Mouse (Mus musculus) spleen, adult 18-20 months (tissue): ENCODE measurements around the gene Aven.

Source experiments
- DNase-seq, 2 experiments: peaks; one replicate each; pipeline ENCODE4 v3.0.0; 2022; ENCODE audit warnings: mixed read lengths in 2 of 2

The Aven gene

GRCm38 (mm10) chr2:112566290-112567085, 73.7 kb downstream of the Aven start:
- DNase-seq, result no peak

- DNase-seq, result no peak
These were observed 75.0 kb downstream of the Aven start for GRCm38 (mm10) chr2:112567786-112568185.

- no peak for DNase-seq
These were observed 98.2 kb downstream of the Aven start for GRCm38 (mm10) chr2:112590985-112591384.

- no peak for DNase-seq
These were observed 98.7 kb downstream of the Aven start for GRCm38 (mm10) chr2:112591451-112591871.

GRCm38 (mm10) chr2:112593322-112593721, 100.6 kb downstream of the Aven start:
- DNase-seq, result no peak

- DNase-seq, result no peak
These were observed 101.0 kb downstream of the Aven start for GRCm38 (mm10) chr2:112593781-112594180.

GRCm38 (mm10) chr2:112595807-112596206, 103.0 kb downstream of the Aven start:
- no peak for DNase-seq

GRCm38 (mm10) chr2:112596415-112596814, 103.7 kb downstream of the Aven start:
- no peak for DNase-seq

GRCm38 (mm10) chr2:112597064-112597463, 104.3 kb downstream of the Aven start:
- DNase-seq, result no peak

- DNase-seq, result no peak
These were observed 107.5 kb downstream of the Aven start for GRCm38 (mm10) chr2:112600222-112600621.

- DNase-seq, result no peak
These were observed 109.7 kb downstream of the Aven start for GRCm38 (mm10) chr2:112602487-112602886.

GRCm38 (mm10) chr2:112606536-112606935, 113.8 kb downstream of the Aven start:
- DNase-seq, result no peak

GRCm38 (mm10) chr2:112612628-112613027, 119.9 kb downstream of the Aven start:
- DNase-seq, result no peak

GRCm38 (mm10) chr2:112614375-112614774, 121.6 kb downstream of the Aven start:
- DNase-seq, result no peak

- DNase-seq, result no peak
These were observed 124.4 kb downstream of the Aven start for GRCm38 (mm10) chr2:112617206-112617605.

- no peak for DNase-seq
These were observed 132.4 kb downstream of the Aven start for GRCm38 (mm10) chr2:112625156-112625555.

GRCm38 (mm10) chr2:112630669-112631068, 137.9 kb downstream of the Aven start:
- no peak for DNase-seq

- no peak for DNase-seq
These were observed 139.8 kb downstream of the Aven start for GRCm38 (mm10) chr2:112632536-112632935.

- DNase-seq, result no peak
These were observed 144.4 kb downstream of the Aven start for GRCm38 (mm10) chr2:112637206-112637605.

- no peak for DNase-seq
These were observed 161.1 kb downstream of the Aven start for GRCm38 (mm10) chr2:112653836-112654235.

GRCm38 (mm10) chr2:112656131-112656530, 163.4 kb downstream of the Aven start:
- DNase-seq, result no peak

GRCm38 (mm10) chr2:112669461-112669860, 176.7 kb downstream of the Aven start:
- DNase-seq, result no peak

GRCm38 (mm10) chr2:112676175-112676574, 183.4 kb downstream of the Aven start:
- no peak for DNase-seq

- DNase-seq, result no peak
These were observed 184.0 kb downstream of the Aven start for GRCm38 (mm10) chr2:112676721-112677120.

GRCm38 (mm10) chr2:112677246-112677645, 184.5 kb downstream of the Aven start:
- no peak for DNase-seq
